Mouse (Mus musculus): ENCODE measurements around the gene Apc2.

Gene Apc2

GRCm38 (mm10) chr10:80321014-80321669 is 25.4 kb downstream of the Apc2 start:
- no peak for DNase-seq (ENCODE audit: low spot score)

GRCm38 (mm10) chr10:80321670-80322581 is 26.1 kb downstream of the Apc2 start:
- DNase-seq (ENCODE audit: low spot score) = no peak

GRCm38 (mm10) chr10:80322811-80323211 is 27.0 kb downstream of the Apc2 start:
- DNase-seq (ENCODE audit: low spot score) = no peak

GRCm38 (mm10) chr10:80323261-80324119 is 27.7 kb downstream of the Apc2 start:
- no peak for DNase-seq (ENCODE audit: low spot score)

- DNase-seq (ENCODE audit: low spot score) = no peak
Observed at GRCm38 (mm10) chr10:80324120-80325037, 28.6 kb downstream of the Apc2 start.

GRCm38 (mm10) chr10:80325045-80325444 is 29.3 kb downstream of the Apc2 start:
- no peak for DNase-seq (ENCODE audit: low spot score)

- DNase-seq (ENCODE audit: low spot score) = peak; percentile 92
Observed at GRCm38 (mm10) chr10:80329273-80330081, 33.7 kb downstream of the Apc2 start, which contains the start of the genes Pcsk4 and Reep6. Gene Pcsk4 (minus strand): TSS chr10:80329498. Gene Reep6 (plus strand): TSS chr10:80329953.

GRCm38 (mm10) chr10:80330084-80330483 is 34.3 kb downstream of the Apc2 start:
- DNase-seq (ENCODE audit: low spot score) = no peak

- no peak for DNase-seq (ENCODE audit: low spot score)
Observed at GRCm38 (mm10) chr10:80330888-80331287, 35.1 kb downstream of the Apc2 start.

- no peak for DNase-seq (ENCODE audit: low spot score)
Observed at GRCm38 (mm10) chr10:80331636-80332524, 36.1 kb downstream of the Apc2 start.

- DNase-seq (ENCODE audit: low spot score) = no peak
Observed at GRCm38 (mm10) chr10:80332525-80332989, 36.8 kb downstream of the Apc2 start.

- no peak for DNase-seq (ENCODE audit: low spot score)
Observed at GRCm38 (mm10) chr10:80336263-80336662, 40.5 kb downstream of the Apc2 start.

- peak; percentile 85 for DNase-seq (ENCODE audit: low spot score)
Observed at GRCm38 (mm10) chr10:80339941-80340750, 44.4 kb downstream of the Apc2 start.

GRCm38 (mm10) chr10:80341026-80341425 is 45.2 kb downstream of the Apc2 start:
- DNase-seq (ENCODE audit: low spot score) = no peak

GRCm38 (mm10) chr10:80341491-80342304 is 45.9 kb downstream of the Apc2 start:
- DNase-seq (ENCODE audit: low spot score) = no peak

- no peak for DNase-seq (ENCODE audit: low spot score)
Observed at GRCm38 (mm10) chr10:80342305-80342748, 46.5 kb downstream of the Apc2 start.

GRCm38 (mm10) chr10:80342749-80343424 is 47.1 kb downstream of the Apc2 start:
- no peak for DNase-seq (ENCODE audit: low spot score)

All from layer of hippocampus, adult 9-10 months (tissue).